Mouse (Mus musculus) retina, postnatal 7 days (tissue): Measurements from ENCODE around the gene Stxbp1.

Experiments used
- DNase-seq: peaks from one replicate; pipeline ENCODE4 v3.0.0-alpha.2; 2012; ENCODE audit warnings: low read depth, low spot score

The Stxbp1 gene

DNA sequence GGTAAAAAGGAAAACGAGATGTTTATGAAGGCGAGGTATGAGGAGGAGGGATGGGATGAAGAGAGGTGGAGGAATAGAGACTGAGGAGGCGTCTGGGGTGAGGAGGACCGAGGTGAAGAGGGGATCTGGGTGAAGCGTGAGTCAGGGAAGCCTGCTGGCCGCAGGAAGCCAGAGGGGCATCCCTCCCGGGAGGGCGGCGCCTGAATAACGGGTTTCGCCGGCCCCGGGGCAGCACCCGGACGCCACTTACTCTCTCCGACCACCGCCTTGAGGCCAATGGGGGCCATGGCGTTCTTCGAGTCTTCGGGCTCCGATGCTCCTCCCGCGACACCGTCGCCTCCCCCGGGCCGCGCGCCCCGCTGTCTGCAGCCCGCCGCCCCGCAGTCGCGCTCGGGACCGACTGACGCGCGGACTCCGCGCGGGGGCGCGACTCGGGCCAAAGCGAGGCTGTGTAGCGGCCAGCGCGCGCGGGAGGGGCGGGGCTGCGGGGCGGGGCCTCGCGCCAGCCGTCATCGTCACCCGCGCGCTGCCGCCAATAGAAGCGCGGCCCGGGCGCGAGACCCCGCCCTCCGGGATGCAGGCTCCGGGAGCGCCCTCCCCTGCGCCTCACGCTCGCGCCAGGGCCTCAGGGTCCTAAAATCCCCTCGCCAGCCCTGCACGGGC, at the start of gene Stxbp1:
Gene Stxbp1, minus strand, starts transcription at position 441 of the 663 bp plus-strand sequence.
- peak; percentile 85 for DNase-seq

DNA sequence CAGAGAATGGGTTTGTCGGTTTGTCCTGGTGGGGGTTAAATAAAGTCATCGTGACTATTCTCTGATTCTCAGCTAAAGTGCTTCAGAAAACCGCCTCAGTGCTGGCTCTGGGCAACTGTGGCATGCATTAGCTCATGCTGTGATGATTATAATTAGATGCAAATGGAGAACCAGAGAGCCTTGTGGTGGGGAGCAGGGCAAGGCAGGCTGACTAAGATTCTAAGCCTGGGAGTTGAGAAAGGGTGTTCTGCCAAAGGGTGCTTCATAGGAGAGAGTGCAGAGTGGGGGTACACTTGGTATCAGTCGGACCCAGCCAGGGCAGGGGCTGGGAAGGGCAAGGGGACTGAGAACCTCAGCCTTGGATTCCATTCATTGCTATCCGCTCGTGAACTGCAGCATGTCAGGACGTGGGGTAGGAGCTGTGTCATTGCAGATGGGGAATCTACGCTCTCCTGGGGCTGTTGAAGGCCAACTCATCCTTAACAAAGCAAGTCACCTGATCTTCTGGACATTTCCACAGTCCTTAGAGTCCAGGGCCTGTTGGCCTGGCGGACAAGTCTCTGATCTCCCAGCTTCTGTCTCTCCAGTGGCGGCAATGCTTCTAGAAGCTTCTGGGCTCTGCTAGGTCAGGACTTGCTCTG, 49.6 kb upstream of the Stxbp1 start:
- DNase-seq = no peak

DNA sequence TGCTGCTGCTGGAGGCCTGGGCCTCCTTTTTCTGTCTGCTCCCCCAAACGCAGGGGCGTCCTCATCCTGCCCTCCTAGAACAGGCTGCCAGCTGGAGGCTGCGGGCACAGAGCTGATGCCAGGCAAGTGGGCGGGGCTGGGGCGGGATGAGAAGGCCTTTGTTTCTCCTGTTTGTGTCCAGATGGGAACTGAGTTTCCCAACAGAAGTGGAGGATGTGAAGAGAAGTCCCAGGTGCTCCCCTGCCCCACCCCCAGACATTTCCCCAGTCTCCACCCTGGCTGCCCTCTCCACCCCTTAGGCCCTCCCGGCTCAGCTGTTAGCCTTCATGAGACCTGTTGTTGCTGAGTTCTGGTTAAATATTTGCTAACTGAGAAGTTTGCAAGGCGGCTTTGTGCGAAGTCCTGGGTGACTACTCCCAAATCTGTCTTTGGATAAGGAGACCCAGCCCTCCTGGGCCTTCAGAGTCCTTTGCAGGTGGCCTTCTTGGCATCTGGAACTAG, 48.6 kb upstream of the Stxbp1 start:
- no peak for DNase-seq

DNA sequence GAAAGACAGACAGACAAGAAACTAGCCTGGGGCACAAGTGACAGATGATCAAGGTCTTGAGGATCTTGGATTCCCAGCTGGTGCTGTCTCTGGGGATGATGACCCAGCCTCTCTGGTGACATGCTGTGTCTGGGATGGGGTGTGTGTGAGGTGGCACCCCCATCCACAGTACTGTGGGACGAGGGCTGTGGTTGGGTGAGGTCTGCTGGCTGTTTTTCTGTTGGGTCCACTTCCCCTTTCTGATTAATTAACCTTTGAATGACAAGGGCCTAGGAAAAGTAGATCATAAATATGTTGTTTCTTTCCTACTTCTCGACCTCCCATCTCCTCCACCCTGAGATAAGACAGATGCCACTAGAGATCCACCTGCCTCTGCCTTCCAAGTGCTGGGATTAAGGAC, 47.1 kb upstream of the Stxbp1 start:
- no peak for DNase-seq

DNA sequence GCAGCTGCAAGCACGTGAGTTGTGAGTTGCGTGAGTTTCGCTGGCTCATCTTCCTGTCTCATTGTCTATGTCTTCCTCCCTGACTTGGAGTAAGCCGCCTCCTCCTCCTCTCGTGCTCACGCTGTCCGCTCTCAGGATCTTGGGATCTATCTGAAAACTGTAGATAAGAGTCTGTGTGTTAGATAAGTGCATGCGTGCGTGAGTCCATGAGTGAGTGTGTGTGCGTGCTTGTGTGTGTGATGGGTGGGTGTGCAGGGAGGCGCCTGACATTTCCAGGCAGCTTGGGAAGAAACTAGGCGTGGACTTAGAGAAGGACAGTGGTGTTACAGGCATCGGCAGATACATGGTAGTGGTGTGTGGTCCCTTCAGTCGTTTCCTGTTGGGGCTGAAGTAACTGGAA, 45.4 kb upstream of the Stxbp1 start:
- DNase-seq = no peak

DNA sequence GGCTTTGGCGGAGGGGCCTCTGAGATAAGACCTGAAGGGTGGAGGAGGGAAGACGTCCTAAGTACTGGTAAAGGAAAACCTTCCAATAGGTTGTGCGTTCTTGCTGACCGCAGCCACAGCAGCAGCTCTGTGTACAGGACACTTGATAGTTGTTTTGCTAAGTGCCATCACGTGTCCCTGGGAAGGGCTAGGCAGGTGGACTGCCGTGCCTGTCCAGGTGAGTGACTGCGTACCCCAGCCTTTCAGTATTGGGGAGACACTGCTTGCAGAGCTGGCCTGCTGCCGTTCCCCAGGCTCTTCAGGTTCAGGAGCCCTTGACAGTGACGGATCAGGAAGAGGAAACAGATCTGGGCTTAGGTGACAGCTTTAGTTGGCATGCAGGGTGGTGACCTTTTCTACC, 44.2 kb upstream of the Stxbp1 start:
- no peak for DNase-seq

DNA sequence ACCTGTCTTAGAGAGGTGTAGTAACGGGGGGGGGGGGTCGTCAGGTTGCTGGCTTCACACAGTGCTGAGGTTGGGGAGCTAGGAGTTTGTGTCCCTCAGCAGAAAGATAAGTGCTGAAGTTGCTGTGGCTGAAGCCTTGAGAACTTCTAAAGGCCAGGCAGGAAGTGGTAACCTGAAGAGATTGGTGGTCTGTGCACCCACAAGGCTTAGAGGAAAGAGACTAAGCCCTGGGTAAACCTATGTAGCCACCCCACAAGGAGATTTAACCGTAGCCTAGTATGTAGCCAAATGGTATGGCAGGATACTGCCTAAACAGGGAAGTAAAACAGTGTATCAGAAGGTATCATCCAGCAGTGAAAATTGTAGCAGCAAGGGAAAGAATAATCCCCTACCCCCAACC, 43.2 kb upstream of the Stxbp1 start:
- no peak for DNase-seq

DNA sequence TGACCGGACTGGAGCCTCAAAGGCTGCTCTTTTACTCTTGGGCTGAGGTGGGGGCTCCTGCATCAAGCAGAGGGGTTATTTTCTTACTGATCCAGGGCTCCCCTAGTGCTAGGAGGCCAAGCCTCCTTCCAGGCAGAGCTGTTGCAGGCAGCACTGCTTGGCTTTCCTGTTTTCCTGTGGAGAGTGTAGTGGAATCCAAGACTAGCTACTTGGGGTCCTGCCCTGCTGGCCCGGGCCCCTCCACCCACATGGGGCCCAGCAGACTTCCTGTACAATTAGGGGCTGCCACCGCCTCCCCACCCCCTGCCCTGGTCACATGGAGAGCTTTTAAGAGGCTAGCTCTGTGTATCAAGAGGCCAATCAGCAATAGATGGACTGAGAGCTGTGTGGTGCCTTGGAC, 41.5 kb upstream of the Stxbp1 start:
- DNase-seq = no peak

DNA sequence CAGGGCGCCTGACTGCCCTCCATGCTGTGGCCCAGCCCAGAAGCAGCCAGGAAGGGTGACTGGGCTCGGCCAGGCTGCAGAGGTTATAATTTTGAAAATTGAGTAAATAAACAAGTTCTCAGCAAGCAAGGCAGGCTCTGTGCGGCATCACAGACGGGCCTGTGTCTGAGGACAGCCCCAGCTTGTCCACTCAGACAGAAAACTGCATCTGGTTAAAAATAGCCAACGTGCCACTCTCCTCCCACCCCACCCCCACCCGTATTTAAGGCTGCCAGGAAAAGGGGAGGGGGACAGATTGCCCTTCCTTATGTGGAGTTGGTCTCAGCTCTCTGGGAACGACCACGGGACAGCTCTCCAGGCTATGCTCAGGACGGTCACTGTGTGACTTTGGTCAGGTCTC, 41.0 kb upstream of the Stxbp1 start:
- no peak for DNase-seq

DNA sequence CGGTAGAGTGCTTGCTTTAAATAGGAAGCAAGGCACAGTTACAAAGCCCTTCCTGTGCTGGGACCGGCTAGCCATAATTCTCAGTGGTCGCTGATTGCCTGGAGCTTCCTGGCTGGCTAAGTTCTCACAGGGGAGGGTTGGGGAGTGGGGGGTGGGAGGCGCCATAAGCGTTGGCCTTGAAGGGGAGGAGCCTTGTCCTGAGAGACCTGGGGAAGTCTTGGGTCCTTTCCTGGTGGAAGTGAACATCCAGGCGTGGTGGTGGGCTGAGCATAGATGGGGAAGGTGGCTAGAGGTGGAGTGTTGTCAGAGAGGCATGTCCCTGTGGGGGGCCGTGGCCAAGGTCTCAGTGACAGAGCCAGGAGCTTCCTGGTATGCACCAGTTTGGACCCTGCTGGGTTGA, 37.7 kb upstream of the Stxbp1 start:
- no peak for DNase-seq

DNA sequence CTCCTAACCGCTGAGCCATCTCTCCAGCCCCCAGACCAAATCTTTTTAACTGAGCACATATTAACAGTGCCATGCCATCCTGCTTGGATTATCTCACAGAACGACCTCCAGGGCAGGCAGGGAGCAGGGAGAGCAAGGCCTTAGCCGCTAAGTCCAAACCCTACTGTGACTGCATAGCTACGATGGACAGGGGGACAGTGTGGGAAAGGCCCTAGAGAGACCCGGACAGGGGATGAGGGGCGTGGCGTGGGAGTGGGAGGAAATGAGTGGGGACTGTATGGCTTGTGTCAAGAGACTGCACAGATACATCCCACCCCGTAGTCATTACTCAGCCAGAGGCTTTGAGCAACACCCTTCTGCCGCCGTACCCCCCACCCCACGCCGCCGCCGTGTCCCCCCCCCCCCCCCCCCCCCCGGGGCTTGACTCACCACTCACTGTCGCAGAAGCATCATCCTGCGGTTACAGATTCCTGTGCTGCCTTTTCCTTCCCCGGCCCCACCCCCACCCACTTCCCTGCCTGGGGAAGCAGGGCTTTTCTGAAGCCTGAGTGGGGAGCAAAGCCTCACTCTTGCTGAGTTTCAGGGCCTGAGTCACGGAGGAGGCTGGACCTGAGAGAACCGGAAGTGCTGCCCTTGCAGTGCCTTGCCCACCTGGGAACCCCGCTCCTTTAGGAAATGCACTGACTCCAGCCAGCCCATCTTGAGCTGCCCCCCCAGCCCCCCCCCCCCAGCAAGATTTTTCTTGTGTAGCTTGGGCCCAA, 35.4 kb upstream of the Stxbp1 start:
- no peak for DNase-seq

DNA sequence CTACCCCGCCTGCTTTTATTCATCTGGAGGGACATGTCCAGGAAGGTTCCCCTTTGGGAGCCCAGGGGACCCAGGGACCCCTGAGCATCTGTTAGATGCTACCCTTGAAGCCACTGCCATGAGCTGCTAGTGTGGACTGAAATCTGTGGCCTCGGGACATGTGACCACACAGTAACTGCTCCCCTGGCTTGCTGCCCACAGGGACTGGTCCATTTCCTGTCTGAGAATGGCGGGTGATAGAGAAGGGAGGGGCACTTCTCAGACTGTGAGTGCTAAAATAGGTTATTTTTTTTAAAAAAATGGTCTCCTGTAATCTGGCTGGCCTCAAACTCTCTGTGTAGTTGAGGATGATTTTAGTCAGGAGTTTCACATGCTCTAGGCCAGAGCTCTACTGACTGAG, 34.7 kb upstream of the Stxbp1 start:
- no peak for DNase-seq

DNA sequence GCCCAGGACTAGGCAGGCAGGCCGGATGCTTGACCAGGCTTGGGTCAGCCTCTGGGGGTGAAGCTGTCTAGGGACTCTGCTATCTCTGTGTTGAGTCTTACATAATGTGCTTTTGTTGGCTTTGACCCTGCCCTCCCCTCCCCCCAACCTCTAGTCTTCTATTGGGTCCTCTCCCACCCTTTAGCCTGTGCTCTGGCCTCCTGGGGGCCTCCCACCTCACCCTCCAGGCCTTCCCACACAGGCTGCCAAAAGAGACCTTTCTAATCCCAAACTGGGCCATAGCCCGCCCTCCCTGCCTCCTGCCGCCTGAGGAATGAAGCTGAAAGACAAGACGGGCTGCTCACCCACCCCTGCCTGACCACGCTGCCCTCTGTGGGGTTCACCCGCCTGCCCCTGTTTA, 34.0 kb upstream of the Stxbp1 start:
- DNase-seq = no peak

DNA sequence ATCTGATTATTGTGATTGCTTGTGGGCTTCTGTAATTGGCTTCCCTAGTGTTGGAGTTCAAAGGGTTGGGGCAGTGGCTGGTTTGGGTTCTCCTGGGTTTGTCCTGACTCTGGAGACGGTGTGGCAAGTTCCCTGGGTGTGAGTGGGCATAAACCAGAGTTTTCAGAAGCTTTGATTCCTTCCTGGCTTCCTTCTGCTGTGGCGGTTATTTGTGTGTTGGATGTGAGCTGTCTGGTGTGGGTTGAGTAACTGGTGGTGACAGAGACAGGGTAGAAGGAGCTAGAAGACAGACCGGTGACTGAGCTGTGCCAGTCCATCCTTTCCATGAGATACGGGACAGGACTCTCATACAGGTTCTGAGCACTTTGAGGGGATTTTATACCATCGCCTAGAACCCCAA, 32.5 kb upstream of the Stxbp1 start:
- DNase-seq = no peak

DNA sequence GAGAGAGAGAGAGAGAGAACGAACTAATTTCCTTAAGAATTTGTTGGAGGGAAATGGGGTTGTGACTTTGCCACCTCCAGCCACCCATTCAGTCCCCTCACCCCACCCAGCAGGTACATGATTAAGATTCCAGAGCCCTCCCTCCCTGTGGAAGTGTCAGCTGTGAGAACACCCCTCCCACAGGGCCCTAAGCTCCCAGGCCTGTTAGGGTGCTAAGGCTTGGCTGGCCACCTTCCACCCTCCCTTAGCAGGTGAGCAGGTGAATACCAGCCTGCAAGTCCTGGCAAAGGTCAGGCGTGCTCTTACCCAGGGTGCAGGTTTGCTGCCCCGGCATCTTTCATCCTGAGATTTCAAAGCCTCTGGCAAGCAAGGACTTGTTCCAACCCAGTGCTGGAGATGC, 31.4 kb upstream of the Stxbp1 start:
- DNase-seq = no peak

DNA sequence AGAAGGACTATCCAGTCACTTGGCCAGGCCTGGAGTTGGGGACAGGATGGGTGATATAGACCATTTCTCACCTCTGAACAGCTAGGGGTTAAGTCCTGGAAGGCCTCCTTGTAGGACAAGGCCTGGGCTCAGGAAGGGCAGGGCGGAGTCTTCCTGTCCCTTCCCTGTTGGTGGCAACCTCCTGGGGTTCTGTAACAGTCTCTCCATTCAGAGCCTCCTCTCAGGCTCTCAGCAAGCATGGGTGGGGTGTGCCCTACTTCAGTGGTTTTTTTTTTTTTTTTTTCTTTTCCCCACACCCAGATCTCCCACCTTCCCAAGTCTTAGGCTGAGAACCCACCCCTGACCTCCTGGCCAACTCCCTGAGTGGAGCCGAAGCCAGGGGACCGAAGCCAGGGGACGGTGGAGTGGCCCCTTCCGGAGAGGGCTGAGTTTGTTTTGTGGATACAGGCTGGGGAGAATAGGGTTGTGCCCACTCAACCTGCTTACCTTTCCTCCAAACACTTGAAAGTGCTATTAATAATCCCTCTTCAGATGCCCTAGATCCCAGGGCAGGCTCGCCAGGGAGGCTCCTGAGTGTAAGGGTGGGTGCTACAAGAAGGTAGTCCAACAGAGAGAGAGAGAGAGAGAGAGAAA, 30.8 kb upstream of the Stxbp1 start:
- DNase-seq = no peak

DNA sequence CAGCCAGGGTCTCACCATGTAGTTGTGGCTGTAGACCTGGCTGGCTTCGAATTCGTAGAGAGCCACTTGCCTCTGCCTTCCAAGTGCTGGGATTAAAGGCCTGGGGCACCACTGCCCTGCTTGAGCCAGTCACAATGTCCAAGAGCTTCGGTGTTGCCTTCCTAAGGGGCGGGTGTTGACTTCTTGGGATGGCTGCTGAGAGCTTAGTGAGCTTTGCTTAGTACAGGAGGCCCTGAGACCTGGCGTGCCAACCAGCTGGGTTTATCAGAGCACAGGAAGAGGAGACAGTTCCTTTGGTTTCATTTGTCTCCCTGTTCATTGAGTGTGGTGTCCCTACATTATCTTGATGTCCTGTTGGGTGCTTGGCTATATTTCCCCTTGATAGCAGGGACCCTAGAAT, 30.3 kb upstream of the Stxbp1 start:
- DNase-seq = no peak

DNA sequence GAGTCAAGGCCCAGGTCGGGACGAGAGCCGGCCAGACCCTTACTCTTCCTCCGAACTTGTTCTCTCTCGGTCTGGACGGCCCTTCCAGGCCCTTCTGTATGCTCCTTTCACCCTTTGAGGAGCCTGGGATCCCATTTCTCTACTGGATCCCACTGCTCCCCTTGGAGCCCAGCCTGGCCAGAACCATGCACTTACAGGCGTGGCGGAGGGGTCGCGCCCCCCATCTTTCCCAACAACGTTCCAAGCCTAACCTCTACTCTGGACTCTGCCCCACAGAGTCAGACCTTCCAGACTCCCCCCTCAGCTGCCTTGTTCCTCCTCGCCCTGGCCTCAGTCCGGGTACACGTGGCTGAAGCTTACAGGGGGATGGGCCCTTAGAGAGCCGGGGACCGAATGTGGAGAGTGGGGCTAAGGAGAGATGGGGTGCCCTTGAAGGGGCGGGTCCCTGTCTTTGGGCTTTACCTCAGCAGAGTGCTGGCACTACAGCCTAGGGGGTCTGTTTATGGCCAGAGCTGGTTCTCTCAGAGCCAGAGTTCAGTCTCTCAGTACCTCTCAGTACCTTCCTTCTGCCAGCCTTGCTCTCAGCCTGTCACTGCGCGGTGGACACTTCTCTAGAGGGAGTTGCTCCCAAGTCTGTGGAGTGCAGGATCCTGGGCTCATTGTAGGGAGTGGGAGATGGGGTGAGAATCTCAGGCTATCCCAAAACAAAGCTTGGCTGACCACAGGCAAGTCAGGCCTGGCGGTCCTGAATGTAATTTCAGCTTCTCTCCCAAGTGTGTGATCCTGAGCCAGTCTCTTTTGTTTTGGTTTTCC, 29.7 kb upstream of the Stxbp1 start:
- no peak for DNase-seq

DNA sequence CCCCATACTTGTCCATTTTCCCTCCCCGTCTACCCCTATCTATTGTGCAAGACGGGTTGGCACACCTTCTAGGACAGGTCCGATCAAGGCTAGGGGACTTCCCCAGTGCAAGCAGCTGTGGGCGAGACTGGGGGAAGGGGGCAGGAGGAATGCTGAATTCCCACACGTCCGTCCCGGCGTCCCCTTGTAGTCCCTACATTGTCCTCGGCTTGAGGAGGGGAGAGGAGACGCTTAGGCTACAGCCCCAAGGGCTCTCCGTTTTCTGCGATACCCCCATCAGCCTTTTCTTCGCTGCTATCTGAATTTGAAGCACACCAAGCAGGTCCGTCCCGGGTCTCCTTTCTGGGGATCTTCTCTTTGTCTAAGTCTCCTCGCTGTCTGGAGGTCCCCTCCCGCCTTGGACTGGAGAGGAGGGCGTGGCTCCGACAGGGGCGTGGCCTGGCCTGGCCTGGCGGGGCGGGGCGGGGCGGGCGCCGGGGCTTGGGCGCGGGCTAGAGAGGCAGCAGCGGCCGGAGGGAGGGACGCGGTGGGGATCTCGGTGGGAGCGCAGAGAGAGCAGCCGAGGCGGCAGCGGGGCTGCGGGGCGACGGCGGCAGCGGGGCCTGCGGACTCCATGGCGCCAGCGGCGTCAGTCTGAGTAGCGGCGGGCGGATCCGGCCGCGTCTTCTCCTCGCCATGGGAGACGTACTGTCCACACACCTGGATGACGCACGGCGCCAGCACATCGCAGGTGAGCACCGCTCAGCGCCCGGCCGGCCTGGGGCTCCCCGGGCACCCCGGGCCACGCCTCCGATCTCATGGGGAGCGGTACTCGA, 28.8 kb upstream of the Stxbp1 start, which contains the start of gene Fam129b:
Gene Fam129b, plus strand, starts transcription at position 440 of the 815 bp plus-strand sequence.
- DNase-seq = peak; percentile 71

DNA sequence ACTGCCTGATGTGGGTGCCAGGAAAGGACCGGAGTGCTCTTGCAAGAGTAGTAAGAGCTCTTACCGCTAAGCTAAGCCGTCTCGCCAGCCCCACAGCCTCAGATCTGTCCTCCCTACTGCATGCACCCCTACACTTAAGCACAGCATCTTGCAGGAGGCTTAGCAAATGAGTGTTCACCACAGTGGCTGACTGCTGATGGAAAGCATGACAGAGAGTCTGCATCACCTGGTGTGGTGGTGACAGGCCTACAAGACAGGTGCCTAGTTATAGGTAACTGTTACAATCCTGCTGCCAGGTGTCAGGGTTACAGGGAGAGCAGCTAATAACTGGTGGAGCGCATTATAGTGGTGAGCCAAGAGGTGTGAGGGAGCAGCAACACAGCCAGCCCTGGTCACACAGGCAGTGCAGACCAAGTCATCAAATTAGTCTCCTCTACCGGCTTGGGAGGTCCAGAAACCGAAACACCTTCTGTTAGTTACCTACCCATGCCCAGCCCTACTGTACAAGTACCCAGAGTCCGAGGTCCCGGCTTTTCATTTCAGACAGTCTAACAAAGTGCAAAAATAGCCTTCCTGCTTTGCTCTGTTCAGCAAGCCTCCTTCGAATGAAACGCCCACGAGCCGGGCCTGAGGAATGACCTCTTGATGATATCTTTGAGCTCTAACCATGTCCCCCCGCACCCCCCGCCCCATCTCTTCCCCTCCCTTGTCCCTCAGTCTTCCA, 28.1 kb upstream of the Stxbp1 start:
- DNase-seq = no peak
